Mouse (Mus musculus) heart, postnatal 0 days (tissue): ENCODE measurements around the gene Pole.

ENCODE experiments used
- CTCF ChIP-seq: IDR thresholded peaks from 2 replicates; pipeline ENCODE4 v1.5.1; 2016; ENCODE audit warnings: antibody characterized with exemption, control low read depth, low read depth
- EP300 ChIP-seq: IDR thresholded peaks from 2 replicates; pipeline ENCODE4 v1.6.1; 2016; ENCODE audit warnings: antibody characterized with exemption, low read depth

GRCm38 (mm10) chr5:110270242-110270641 lies 15.9 kb upstream of the Pole start:
- TF ChIP-seq EP300 (no peak), CTCF (no peak)
